Mouse (Mus musculus): ENCODE measurements around the gene Oxtr.

The Oxtr gene

DNA sequence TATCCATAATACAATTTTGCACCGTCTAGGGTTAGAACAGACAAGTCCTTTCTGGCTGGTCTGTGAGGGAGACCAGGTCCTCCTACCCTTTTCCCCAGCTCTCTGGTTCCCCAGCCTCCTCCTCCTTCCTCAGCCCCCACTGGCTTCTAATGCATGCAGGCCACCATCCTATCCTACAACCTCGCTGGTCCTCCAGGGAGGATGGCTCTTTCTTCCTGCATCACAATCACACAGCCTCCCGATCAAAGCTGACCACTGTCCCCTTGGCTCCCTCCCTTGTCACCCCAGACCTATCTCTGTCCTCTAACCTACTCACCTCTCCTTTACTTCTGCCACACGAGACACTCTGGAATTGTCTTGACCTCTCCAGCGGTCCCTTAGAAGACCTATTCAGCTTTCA, 1.8 kb downstream of the Oxtr start:
- no peak for DNase-seq

- DNase-seq = peak; percentile 71
Measured at GRCm38 (mm10) chr6:112484316-112484715, 5.4 kb downstream of the Oxtr start.

- no peak for DNase-seq
Measured at GRCm38 (mm10) chr6:112479861-112480260, 9.9 kb downstream of the Oxtr start.

GRCm38 (mm10) chr6:112471644-112472043, 18.1 kb downstream of the Oxtr start:
- DNase-seq = no peak

- DNase-seq = no peak
Measured at GRCm38 (mm10) chr6:112466001-112466400, 23.7 kb downstream of the Oxtr start.

DNA sequence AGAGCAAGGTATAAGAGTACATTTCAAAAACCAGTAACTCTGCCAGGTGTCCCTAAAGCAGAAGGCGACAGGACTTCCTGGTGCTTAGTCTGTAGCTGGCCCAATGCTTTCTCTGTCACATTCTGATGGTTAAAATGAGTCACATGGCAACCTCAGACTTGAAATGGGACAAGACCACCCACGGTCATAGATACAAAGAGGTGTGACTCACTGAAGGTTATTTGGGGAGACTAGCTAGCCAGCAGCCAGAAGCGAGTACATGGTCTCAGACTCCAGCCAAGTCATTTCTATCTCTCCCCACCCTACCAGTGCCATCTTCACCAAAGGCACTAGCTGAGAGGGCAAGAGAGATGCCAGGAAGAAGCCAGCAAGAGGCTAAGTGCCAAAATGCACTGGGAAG, 24.3 kb downstream of the Oxtr start:
- DNase-seq = no peak

DNA sequence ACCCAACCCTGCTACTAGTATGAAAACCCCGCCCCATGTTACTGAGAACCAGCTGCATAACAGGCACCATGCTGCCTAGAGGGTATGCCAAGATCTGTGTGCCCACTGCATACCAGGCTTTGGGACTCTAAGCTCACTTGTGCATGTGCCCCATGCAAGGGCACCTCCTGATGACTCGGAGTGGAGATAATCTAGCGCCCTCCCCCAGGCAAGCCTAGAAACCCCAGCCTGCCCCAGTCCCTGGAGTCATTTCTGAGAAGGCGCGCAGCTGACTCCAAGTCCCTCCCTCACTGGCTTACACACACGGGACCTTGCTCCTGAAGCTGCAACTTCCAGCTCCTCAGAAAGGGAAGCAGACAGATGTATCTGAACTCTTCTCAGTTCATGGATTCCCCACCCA, 26.4 kb downstream of the Oxtr start:
- no peak for DNase-seq

- DNase-seq = no peak
Measured at GRCm38 (mm10) chr6:112461459-112461858, 28.3 kb downstream of the Oxtr start.

GRCm38 (mm10) chr6:112459341-112459749, 30.4 kb downstream of the Oxtr start, which contains the start of gene Cav3:
Gene Cav3 (plus strand): TSS chr6:112459505.
- peak; percentile 39 for DNase-seq

DNA sequence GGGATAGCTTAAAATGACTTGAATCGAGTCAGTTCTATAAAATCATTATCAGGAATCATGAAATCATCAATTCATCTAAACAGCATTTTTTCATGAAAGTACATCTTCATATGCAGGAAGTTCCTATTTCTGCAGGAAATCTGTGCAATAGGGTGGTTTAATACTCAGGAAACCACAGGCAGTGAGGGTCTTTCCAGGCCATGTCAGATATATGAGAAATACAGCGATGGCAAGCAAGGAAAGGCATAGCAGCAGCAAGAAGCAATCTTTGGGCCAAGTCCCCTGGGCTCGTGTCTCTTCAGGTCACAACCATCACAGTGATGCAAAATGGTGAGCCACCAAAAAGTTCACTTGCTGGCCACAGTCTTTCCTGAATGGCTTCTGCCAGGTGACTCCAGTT, 44.1 kb downstream of the Oxtr start:
- no peak for DNase-seq

DNA sequence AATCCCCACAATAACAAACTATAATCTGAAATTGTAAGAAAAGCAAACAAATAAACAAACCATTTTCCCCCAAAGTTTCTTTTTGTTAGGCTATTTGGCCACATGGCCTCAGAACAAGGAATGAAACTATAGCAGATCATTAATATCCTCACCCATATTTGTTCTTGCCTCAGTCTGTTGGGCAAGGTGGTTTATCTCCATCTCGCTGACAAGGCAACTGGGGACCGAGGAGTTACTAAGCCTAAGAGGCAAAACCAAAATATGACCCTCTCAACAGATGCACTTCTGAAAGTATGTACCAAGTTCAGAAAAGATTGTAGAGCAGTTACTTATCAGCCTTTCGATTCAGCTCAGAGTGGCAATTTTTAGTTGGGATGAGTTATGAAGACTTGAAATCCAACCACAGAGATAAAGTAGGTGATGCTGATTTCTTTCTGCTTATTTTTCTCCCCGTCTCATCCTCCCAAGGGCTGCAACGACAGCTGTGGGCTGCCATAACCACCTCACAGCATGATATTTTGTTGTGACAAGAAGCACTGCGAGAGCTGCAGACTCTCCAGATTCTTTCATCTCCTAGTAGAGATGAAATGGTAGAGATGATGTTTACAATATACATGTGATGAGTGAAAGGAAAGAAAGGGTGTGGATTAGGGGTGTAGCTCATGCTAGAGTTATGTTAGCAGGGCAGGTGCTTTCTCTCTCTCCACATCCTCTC, 63.6 kb downstream of the Oxtr start:
- DNase-seq = no peak

GRCm38 (mm10) chr6:112423746-112424501, 65.8 kb downstream of the Oxtr start:
- no peak for DNase-seq

Measured in kidney, postnatal 10 days (tissue).